Mouse (Mus musculus) CH12.LX (cell line): Measurements from ENCODE around the gene Hdlbp.

Experiments
- BHLHE40 ChIP-seq: IDR thresholded peaks from 2 replicates; pipeline ENCODE4 v1.6.1; 2011; ENCODE audit warnings: mild to moderate bottlenecking, low read depth, low read length, improper control_type of control experiment
- CHD1 ChIP-seq: IDR thresholded peaks from 2 replicates; pipeline ENCODE4 v1.6.1; 2012; ENCODE audit warnings: low read depth, low read length, improper control_type of control experiment, inconsistent platforms
- CTCF ChIP-seq, 2 experiments: IDR thresholded peaks in 1 of 2; conservative IDR thresholded peaks in 1 of 2; 2 replicates each; pipeline ENCODE4 v1.5.1; 2011 to 2012; ENCODE audit warnings: low read depth in 2 of 2, low read length in 2 of 2, improper control_type of control experiment in 1 of 2, inconsistent platforms in 1 of 2, mild to moderate bottlenecking in 1 of 2, moderate library complexity in 1 of 2
- E2F4 ChIP-seq: IDR thresholded peaks from 2 replicates; pipeline ENCODE4 v1.6.1; 2011; ENCODE audit warnings: low read depth, low read length, improper control_type of control experiment; ENCODE audit not compliant: insufficient replicate concordance
- EP300 ChIP-seq: IDR thresholded peaks from 2 replicates; pipeline ENCODE4 v1.6.1; 2011; ENCODE audit warnings: low read length, improper control_type of control experiment
- HCFC1 ChIP-seq: IDR thresholded peaks from 2 replicates; pipeline ENCODE4 v1.6.1; 2012; ENCODE audit warnings: low read depth, mild to moderate bottlenecking, inconsistent platforms, low read length, improper control_type of control experiment
- JUN ChIP-seq: IDR thresholded peaks from 2 replicates; pipeline ENCODE4 v1.6.1; 2011; ENCODE audit warnings: low read depth, mild to moderate bottlenecking, low read length, improper control_type of control experiment, moderate library complexity; ENCODE audit not compliant: insufficient read depth
- MAX ChIP-seq: IDR thresholded peaks from 2 replicates; pipeline ENCODE4 v1.6.1; 2011; ENCODE audit warnings: low read length, improper control_type of control experiment
- MAZ ChIP-seq: IDR thresholded peaks from 2 replicates; pipeline ENCODE4 v1.6.1; 2012; ENCODE audit warnings: low read depth, mild to moderate bottlenecking, inconsistent platforms, low read length, improper control_type of control experiment, moderate library complexity
- MXI1 ChIP-seq: IDR thresholded peaks from 2 replicates; pipeline ENCODE4 v1.6.1; 2011; ENCODE audit warnings: mild to moderate bottlenecking, low read depth, low read length, improper control_type of control experiment
- POLR2A ChIP-seq: IDR thresholded peaks from 2 replicates; pipeline ENCODE4 v1.6.1; 2011; ENCODE audit warnings: low read depth, mild to moderate bottlenecking, improper control_type of control experiment, low read length
- TCF12 ChIP-seq: IDR thresholded peaks from 2 replicates; pipeline ENCODE4 v1.6.1; 2014; ENCODE audit warnings: low read depth, mild to moderate bottlenecking, inconsistent platforms, low read length, improper control_type of control experiment
- ZC3H11A ChIP-seq: IDR thresholded peaks from 2 replicates; pipeline ENCODE4 v1.6.1; 2012; ENCODE audit warnings: low read depth, mild to moderate bottlenecking, inconsistent platforms, low read length, improper control_type of control experiment
- ZKSCAN1 ChIP-seq: IDR thresholded peaks from 2 replicates; pipeline ENCODE4 v1.6.1; 2012; ENCODE audit warnings: low read depth, inconsistent platforms, low read length, improper control_type of control experiment, borderline replicate concordance

DNA sequence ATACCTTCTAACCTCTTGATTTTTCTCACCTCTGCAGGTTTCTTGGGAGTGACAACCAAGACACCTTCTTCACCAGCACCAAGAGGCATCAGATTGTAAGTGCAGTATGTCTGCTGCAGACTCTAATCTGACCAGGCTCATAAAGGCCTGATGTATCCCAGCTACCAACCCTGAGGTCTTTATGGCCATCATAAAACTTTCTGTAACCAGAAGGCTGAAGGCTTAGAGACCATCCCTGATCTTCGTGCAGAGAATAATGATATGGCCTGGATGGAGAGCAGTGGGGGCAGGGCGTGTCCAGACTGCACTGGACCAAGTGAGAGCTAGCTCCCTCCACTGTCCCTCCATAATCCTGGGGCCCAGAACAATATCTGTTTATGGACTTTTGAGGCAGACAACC, 91.4 kb downstream of the Hdlbp start:
- TF ChIP-seq JUN (no peak), ZC3H11A (no peak), CHD1 (no peak), POLR2A (no peak), MAX (no peak), CTCF (conservative IDR thresholded peaks at IDR 0.05 in 1 of 2, IDR thresholded peaks at IDR 0.05 in 1 of 2; ENCODE audit: low read depth in 2 of 2, low read length in 2 of 2) (no peak), HCFC1 (no peak), ZKSCAN1 (no peak), E2F4 (no peak), TCF12 (no peak), MXI1 (no peak), MAZ (no peak), BHLHE40 (no peak), EP300 (no peak)
